Mouse (Mus musculus): Measurements from ENCODE around the gene Vangl1.

Vangl1 gene

GRCm38 (mm10) chr3:102142947-102143346, 61.5 kb downstream of the Vangl1 start:
- DNase-seq (ENCODE audit: low spot score) = no peak

GRCm38 (mm10) chr3:102141893-102142292, 62.6 kb downstream of the Vangl1 start:
- no peak for DNase-seq (ENCODE audit: low spot score)

GRCm38 (mm10) chr3:102141451-102141850, 63.0 kb downstream of the Vangl1 start:
- no peak for DNase-seq (ENCODE audit: low spot score)

DNA sequence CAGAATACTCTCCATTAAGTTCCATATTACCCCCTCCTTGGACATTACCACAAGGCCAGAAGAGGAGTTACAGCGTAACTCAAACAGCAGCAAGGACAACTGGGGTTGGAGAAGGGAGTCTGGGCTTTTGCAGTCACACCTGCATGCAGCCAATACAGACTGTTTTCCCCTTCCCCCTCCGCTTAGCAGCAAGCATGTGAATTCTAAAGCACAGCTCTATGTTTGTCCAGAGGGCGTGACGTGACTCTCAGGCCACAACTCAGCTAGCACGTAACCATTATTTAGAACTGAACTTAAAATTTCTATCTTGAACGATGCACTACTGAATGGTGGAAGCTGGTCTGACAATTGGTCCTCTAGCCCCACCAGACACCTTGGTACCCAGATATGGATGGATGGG, 63.9 kb downstream of the Vangl1 start:
- DNase-seq (ENCODE audit: low spot score) = no peak

DNA sequence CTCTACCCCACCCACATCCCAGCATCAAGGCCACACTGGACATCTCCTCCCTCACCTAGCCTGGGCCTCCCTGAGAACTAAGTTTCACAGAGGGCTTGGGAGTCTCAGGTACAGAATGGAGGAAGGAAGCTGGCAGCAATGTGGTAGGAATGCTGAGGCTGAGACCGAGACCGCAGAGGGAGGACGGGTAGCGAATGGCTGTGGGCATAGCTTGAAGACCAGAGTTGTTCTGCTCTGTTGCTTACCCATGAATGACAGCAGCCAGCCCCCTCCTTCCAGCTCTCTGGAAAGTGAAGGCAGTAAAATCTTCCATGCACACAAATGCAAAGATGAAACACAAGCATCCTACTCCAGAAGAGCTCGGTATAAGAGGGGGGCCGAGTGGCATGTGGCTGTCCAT, 65.6 kb downstream of the Vangl1 start:
- DNase-seq (ENCODE audit: low spot score) = no peak

GRCm38 (mm10) chr3:102137158-102137557, 67.3 kb downstream of the Vangl1 start:
- no peak for DNase-seq (ENCODE audit: low spot score)

GRCm38 (mm10) chr3:102135389-102136113, 68.9 kb downstream of the Vangl1 start:
- no peak for DNase-seq (ENCODE audit: low spot score)

DNA sequence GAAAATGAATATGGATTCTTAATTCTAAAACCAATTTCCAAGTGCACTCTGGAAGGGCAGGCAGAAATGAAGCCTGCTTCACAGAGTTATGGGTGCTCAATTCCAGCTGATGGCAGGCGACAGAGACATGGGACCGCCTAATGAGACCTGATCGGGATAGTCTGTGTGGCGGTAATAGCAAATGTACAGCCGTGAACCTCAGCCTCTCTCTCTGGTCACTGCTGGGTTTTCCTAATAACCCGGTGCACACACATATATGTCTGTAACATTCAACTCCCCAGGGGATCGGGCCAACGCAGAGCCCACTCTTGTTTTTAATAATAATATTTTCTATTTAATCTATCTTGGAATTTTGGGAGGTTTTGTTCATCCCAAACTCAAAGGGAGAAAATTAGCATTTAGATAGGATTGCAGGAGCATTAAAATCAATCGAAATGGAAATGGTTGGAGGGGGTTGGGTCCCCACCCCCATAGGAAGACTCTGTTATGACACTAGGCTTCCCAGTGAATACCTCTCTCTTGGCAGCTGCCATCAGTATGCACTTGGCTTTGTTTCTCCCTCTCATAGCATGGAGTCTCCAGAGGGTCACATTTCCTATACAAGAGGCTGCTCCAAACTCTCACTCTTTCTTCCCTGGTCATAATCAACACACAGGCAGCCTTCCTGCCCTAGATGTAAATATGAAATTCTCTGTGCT, 72.7 kb downstream of the Vangl1 start:
- DNase-seq (ENCODE audit: low spot score) = no peak

- no peak for DNase-seq (ENCODE audit: low spot score)
Observed at GRCm38 (mm10) chr3:102130478-102130877, 74.0 kb downstream of the Vangl1 start.

DNA sequence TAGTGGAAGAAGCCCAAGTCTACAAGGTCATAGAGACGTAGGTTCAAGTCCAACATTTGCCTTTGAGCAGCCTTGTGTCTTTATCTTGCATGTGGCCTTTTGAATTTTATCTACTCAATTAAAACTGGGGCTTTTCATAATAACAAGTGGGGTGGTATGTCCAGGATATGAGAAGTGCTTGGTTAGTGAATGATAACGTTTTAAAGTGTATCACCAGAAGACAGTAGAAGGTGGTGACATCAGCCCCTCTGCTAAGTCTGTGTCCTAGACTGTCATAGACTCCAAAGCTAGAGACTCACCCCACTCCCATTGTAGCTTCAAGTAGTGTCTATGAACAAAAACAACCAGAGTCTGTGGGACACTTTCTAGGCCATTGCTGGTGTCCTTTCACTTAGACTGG, 76.3 kb downstream of the Vangl1 start:
- DNase-seq (ENCODE audit: low spot score) = no peak

GRCm38 (mm10) chr3:102127114-102127513, 77.4 kb downstream of the Vangl1 start:
- DNase-seq (ENCODE audit: low spot score) = no peak

DNA sequence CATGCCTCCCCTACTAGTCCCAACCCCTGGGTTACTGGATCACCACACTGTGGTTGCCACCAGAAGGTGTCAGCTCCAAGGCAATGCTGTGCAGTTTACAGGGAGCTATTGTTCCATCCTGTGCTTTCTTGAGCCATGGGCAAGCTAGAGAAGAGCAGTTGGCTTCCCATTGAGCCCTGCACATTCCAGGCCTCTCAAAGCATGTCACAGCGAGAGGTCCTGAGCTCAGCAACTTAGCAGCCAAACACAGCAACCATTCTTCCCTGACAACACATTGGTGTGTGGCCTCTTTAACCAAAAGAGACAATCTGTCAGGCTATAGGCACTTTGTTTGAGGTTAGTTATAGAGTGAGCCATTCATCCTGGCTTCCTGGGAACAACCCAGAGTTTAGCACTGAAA, 78.9 kb downstream of the Vangl1 start:
- DNase-seq (ENCODE audit: low spot score) = no peak

GRCm38 (mm10) chr3:102123654-102124053, 80.8 kb downstream of the Vangl1 start:
- DNase-seq (ENCODE audit: low spot score) = no peak

GRCm38 (mm10) chr3:102122046-102122445, 82.4 kb downstream of the Vangl1 start:
- DNase-seq (ENCODE audit: low spot score) = no peak

DNA sequence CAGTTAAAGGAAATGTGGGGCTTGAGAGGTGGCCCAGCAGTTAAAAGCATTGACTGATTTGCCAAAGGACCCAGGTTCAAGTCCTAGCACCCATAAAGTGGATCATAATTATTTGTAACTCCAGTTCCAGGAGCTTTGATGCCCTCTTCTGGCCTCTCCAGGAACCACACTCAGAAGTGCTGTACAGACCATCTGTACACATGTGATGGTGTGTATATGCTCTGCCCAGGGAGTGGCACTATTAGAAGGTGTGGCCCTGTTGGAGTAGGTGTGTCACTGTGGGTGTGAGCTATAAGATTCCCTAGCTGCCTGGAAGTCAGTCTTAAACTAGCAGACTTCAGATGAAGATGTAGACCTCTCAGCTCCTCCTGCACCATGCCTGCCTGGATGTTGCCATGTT, 83.5 kb downstream of the Vangl1 start:
- no peak for DNase-seq (ENCODE audit: low spot score)

- DNase-seq (ENCODE audit: low spot score) = no peak
Observed at GRCm38 (mm10) chr3:102111979-102112599, 92.4 kb downstream of the Vangl1 start.

DNA sequence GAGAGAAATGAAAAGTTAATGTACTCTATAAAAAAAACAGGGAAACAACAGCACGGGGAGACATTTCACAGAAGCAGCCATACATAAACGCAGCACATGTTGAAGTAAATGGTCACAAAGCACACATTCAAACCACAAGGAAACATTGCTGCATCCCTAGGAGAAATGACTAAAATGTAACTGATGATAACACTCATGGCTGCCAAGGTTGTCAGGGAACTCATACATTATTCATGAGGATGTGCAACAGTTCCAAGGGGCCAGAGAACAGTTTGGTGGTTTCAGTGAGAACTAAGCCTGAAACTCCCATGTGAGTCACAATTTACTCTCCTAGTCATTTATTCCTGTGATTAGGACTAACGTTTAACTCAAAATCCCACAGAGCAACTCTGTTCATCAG, 96.3 kb downstream of the Vangl1 start:
- DNase-seq (ENCODE audit: low spot score) = no peak

- DNase-seq (ENCODE audit: low spot score) = no peak
Observed at GRCm38 (mm10) chr3:102103811-102104565, 100.5 kb downstream of the Vangl1 start.
